Mouse (Mus musculus) brown adipose tissue, adult 24 weeks (tissue): ENCODE results near the gene Srsf9. TPM values are rescaled to one million over a fixed set of nuclear protein-coding genes. Genes with fewer than 3 reads are reported as not detected.

Source experiments
- H3K27ac ChIP-seq: fragments of 200-500 bp; replicated peaks from 2 replicates; pipeline ENCODE4 v1.5.1; 2012; ENCODE audit warnings: low read depth, mild to moderate bottlenecking, low read length
- H3K4me1 ChIP-seq: fragments of 200-500 bp; 2 replicates; pipeline ENCODE4 v1.6.1; 2012; ENCODE audit warnings: low read length, mixed read lengths; ENCODE audit not compliant: control insufficient read depth, insufficient read depth, insufficient read length
- H3K4me3 ChIP-seq: fragments of 200-500 bp; 2 replicates; pipeline ENCODE4 v1.5.1; 2012; ENCODE audit warnings: low read depth, mild to moderate bottlenecking, low read length, moderate library complexity; ENCODE audit not compliant: insufficient read depth
- polyA plus RNA-seq: library from polyadenylated mRNA; stranded (reverse); fragments of >200 nt; gene quantifications from 2 replicates; pipeline ENCODE4 v1.2.4, GENCODE M21; 2012; ENCODE audit not compliant: missing spikeins, insufficient read depth, insufficient read length

Gene Srsf9
- polyA plus RNA-seq, 1 experiment: 40.6 TPM

GRCm38 (mm10) chr5:115312816-115313667 is 13.9 kb upstream of the Srsf9 start:
- H3K27ac ChIP-seq: no peak overlapping the region

GRCm38 (mm10) chr5:115313668-115313943 is 13.4 kb upstream of the Srsf9 start:
- Histone ChIP-seq H3K4me3 (no peak overlapping the region), H3K4me1 (no peaks in the 10 kb centered on the region), H3K27ac (no peak overlapping the region)

More at GRCm38 (mm10) chr5:115312816-115313667, 13.9 kb upstream of the Srsf9 start:
- Histone ChIP-seq H3K4me1 (no peaks in the 10 kb centered on the region), H3K4me3 (no peak overlapping the region)

- H3K27ac ChIP-seq: no peak overlapping the region
- no peaks in the 10 kb centered on the region for H3K4me1 ChIP-seq
- no peak overlapping the region for H3K4me3 ChIP-seq
Observed at GRCm38 (mm10) chr5:115316968-115317644, 9.9 kb upstream of the Srsf9 start.

- Histone ChIP-seq H3K4me1 (no peaks in the 10 kb centered on the region), H3K4me3 (no peak overlapping the region), H3K27ac (no peak overlapping the region)
Observed at GRCm38 (mm10) chr5:115317645-115318328, 9.2 kb upstream of the Srsf9 start.

GRCm38 (mm10) chr5:115319004-115319940 is 7.7 kb upstream of the Srsf9 start:
- Histone ChIP-seq H3K4me1 (no peaks in the 10 kb centered on the region), H3K4me3 (peak overlapping the region; percentile 59), H3K27ac (peak overlapping the region; percentile 70)

DNA sequence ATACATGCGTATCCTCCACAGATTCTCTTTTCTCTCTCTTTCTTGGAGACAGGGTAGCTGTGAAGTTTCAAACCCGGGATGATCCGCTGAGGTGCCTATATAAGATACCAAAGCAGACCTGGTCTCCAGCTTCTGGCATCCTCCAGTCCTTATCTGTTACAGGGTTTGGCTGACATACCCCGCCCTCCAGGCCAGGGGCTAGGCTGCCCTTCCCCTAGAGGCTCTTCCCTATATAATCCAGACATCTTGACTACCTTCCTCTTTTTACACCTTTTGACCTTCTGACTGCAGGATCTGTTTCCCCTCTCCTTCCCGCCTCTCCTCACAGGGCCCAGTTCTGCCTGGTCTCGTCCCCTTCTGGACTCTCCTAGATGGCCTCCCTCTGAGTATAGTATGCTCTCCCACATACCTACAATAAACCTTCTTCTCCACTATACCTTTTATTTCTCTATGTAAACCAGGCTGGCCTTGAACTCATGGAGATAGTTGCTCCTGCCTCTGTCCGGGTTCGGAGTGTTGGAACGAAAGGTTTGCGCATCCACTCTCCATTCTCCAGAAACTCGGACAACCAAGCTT is 633 bp upstream of the Srsf9 start:
- Histone ChIP-seq H3K27ac (peak overlapping the region; percentile 82), H3K4me1 (0 out of 2 replicates have a peak, but pooled peaks cover 3% of the 10 kb centered on the region), H3K4me3 (peak overlapping the region; percentile 79)

- peak overlapping the region; percentile 48; the same call in 1 of the 2 replicates for H3K27ac ChIP-seq
- H3K4me1 ChIP-seq: 0 out of 2 replicates have a peak, but pooled peaks cover 3% of the 10 kb centered on the region
- peak overlapping the region; percentile 71 for H3K4me3 ChIP-seq
Observed at GRCm38 (mm10) chr5:115327610-115328548, 902 bp downstream of the Srsf9 start.

DNA sequence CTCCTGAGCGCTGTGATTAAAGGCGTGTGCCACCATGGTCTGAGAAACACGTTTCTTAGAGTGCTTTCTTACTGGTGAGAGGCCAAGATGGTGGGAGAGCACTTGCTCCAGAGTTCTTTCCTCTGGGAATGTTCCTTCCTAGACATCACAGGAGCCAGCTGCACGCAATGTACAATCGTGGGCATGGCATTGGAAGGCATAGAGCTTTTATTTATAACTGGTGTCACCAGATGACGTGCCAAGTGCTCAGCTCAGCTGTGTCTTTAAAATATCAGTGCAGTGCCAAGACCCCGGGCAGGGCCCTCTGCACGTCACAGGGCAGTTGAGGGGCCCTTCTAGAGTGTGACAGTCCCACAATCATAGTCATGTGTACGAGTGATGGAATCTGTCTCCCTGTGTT is 4.0 kb downstream of the Srsf9 start:
- Histone ChIP-seq H3K4me3 (no peak overlapping the region), H3K4me1 (0 out of 2 replicates have a peak, but pooled peaks cover 3% of the 10 kb centered on the region), H3K27ac (no peak overlapping the region)

GRCm38 (mm10) chr5:115333626-115334025 is 6.6 kb downstream of the Srsf9 start:
- no peak overlapping the region for H3K4me3 ChIP-seq
- no peak overlapping the region for H3K27ac ChIP-seq
- no peaks in the 10 kb centered on the region for H3K4me1 ChIP-seq

- Histone ChIP-seq H3K4me3 (no peak overlapping the region), H3K27ac (no peak overlapping the region)
Observed at GRCm38 (mm10) chr5:115340007-115340406, 13.0 kb downstream of the Srsf9 start.

DNA sequence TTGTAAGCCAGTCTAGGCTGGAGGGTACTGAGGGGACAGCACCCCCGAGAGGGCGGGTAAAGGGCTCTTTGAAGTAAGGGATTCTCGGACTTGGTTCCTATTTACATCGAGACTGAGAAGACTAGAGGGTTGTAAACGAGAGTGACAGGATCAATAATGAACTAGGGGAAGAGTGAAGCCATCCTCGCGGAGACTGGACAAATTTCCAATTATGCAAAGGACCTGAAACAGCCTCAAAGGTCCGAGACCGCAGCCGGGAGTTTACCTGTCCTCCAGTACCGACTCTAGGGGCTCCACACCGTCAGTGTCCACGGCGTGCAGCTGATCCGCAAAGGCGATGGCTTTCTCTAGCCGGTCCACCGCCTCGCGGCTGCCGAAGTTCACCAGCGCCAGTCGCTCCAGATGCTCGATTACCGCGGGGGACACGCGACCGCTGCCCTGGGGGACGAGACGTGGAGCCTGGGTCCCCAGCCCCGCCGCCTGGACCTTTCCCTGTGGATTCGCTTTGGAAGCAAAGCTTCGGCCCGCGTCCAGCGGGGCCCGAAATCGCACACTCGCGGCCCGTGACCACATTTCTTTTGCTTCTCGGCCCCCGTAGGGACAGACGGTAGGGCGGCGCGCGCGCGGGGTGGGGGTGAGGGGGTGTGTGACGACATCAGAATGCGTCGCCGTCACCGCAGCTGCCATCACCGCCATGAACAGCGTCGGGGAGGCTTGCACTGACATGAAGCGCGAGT is 13.8 kb downstream of the Srsf9 start, which contains the start of the genes Gatc and Triap1:
Gene Gatc (minus strand): TSS at position 602 of the 737 bp plus-strand sequence.
Gene Triap1 (plus strand): TSS at position 649 of the 737 bp plus-strand sequence.
- peaks cover 4% of the 10 kb centered on the region; the same call in 1 of the 2 replicates for H3K4me1 ChIP-seq
- peak within 1 kb of the TSS; percentile 97 for H3K4me3 ChIP-seq
- H3K27ac ChIP-seq: peak within 1 kb of the TSS; percentile 67

More at GRCm38 (mm10) chr5:115340007-115340406, 13.0 kb downstream of the Srsf9 start:
- H3K4me1 ChIP-seq: peaks cover 4% of the 10 kb centered on the region; the same call in 1 of the 2 replicates

GRCm38 (mm10) chr5:115341314-115342165 is 14.6 kb downstream of the Srsf9 start:
- Histone ChIP-seq H3K27ac (0 out of 2 replicates have a peak overlapping the region, but pooled peaks have one; percentile 1), H3K4me3 (peak overlapping the region; percentile 97), H3K4me1 (peaks cover 4% of the 10 kb centered on the region; the same call in 1 of the 2 replicates)
